Mouse (Mus musculus) limb, embryonic 15.5 days (tissue): ENCODE data around the gene Fat2. TPM values are rescaled to one million over a fixed set of nuclear protein-coding genes. Genes with fewer than 3 reads are reported as not detected.

Source experiments
- ATAC-seq: fragments of 200-750 bp; cut with Nextera tagmentation; 2 replicates; pipeline ENCODE4 v1.8.0; 2017; ENCODE audit warnings: low read depth, moderate TSS enrichment; ENCODE audit not compliant: insufficient number of reproducible peaks, low FRiP score, low TSS enrichment
- H3K27ac ChIP-seq: fragments of 300-500 bp; sonication (generic); 2 replicates; pipeline ENCODE4 v1.5.1; 2015; ENCODE audit warnings: moderate library complexity, mild to moderate bottlenecking, inconsistent platforms
- H3K27me3 ChIP-seq: fragments of 300-500 bp; sonication (generic); 2 replicates; pipeline ENCODE4 v1.6.1; 2015; ENCODE audit warnings: inconsistent platforms
- H3K36me3 ChIP-seq: fragments of 300-500 bp; sonication (generic); 2 replicates; pipeline ENCODE4 v1.6.1; 2015; ENCODE audit warnings: inconsistent platforms
- H3K4me1 ChIP-seq: fragments of 300-500 bp; sonication (generic); 2 replicates; pipeline ENCODE4 v1.6.1; 2015; ENCODE audit warnings: inconsistent platforms
- H3K4me2 ChIP-seq: fragments of 300-500 bp; sonication (generic); 2 replicates; pipeline ENCODE4 v1.6.1; 2015; ENCODE audit warnings: mild to moderate bottlenecking, inconsistent platforms
- H3K4me3 ChIP-seq: fragments of 300-500 bp; sonication (generic); 2 replicates; pipeline ENCODE4 v1.5.1; 2015; ENCODE audit warnings: mild to moderate bottlenecking, inconsistent platforms
- H3K9ac ChIP-seq: fragments of 300-500 bp; sonication (generic); 2 replicates; pipeline ENCODE4 v1.6.1; 2015; ENCODE audit warnings: inconsistent platforms
- H3K9me3 ChIP-seq: fragments of 300-500 bp; sonication (generic); 2 replicates; pipeline ENCODE4 v1.6.1; 2016; ENCODE audit warnings: inconsistent platforms
- WGBS: fragments of 180-500 bp; shearing (Covaris S2); methylation state at CpG from one replicate; pipeline ENCODE4 v1.1.7; 2015; 5-methylcytosine and 5-hydroxymethylcytosine counted together
- polyA plus RNA-seq: library from polyadenylated mRNA; unstranded; fragments of >200 nt; fragmentation: Nextera tagmentation; extraction: Ambion mirVana; gene quantifications from 2 replicates; pipeline ENCODE4 v1.2.1, GENCODE M21; 2015

Fat2 gene
- polyA plus RNA-seq, 1 experiment from 2014 or later, result 1.1 TPM

DNA sequence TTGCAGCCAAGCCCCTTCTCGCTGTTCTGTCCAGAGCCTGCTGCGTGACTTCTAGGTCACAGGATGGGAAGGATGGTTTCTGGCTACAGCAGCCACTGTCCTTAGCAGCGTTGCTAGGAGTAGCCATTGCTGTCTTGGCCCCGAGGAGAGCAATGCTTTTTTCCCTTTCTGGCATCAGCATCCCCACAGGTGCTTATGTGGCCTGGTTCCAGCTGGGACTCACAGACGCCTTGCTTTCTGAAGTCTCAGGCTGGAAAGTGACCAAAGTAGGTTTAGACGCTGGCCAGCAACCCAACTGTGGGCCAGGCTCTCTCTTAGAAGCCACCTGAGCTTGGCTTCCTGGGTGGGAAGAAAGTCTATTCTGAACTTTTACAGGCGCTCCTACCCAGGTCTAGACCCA is 102.1 kb downstream of the Fat2 start:
- H3K9me3 ChIP-seq, result no peaks in the 10 kb centered on the region
- H3K27ac ChIP-seq, result no peak overlapping the region
- ATAC-seq, result no peak
- peaks cover 25% of the 10 kb centered on the region for H3K36me3 ChIP-seq
- WGBS, result 79% methylated on average over 7 of the region's 7 CpGs
- H3K4me2 ChIP-seq, result no peak overlapping the region
- no peaks in the 10 kb centered on the region for H3K27me3 ChIP-seq
- H3K9ac ChIP-seq, result no peak overlapping the region
- no peak overlapping the region for H3K4me3 ChIP-seq
- no peaks in the 10 kb centered on the region for H3K4me1 ChIP-seq

DNA sequence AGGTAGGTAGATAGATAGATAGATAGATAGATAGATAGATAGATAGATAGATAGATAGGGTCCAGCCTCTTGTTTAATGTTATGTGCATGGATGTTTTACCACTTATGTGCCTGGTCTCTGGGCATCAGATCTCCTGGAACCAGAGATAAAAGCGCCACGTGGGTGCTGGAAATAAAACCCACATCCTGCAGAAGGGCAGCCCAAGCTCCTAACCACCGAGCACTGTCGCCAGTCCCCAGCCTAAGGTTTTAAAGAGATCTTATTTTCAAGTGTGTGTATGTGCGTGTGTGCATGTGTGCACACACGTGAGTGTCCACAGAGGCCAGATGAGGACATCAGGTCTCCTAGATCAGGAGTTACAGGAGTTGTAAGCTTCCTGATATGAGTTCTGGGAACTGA is 105.3 kb downstream of the Fat2 start:
- H3K4me1 ChIP-seq, result no peaks in the 10 kb centered on the region

DNA sequence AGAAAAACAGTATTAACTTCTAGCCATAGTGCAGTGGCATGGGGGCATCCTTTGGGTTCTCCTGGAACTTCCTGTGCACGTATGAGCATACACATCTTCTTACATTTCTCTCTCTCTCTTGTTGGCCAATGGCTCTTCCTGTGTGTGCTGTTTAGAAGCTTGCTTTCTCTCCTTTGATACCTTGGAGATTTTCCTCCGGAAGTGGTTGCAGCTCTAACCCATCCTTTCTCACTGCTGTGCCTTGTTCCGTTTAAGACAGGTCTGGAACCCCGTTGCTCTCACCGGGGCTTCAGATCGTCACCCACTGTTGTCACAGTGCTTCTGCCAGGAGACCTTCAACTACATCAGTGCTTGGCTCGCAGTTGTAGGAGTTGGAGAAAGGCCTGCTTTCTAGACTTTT is 115.1 kb downstream of the Fat2 start:
- no peak overlapping the region for H3K4me2 ChIP-seq
- H3K4me1 ChIP-seq, result no peaks in the 10 kb centered on the region
- H3K9ac ChIP-seq, result no peak overlapping the region
- 89% methylated on average over 7 of the region's 7 CpGs for WGBS
- H3K27ac ChIP-seq, result no peak overlapping the region
- H3K9me3 ChIP-seq, result no peaks in the 10 kb centered on the region
- H3K4me3 ChIP-seq, result no peak overlapping the region
- no peaks in the 10 kb centered on the region for H3K27me3 ChIP-seq
- peaks cover 67% of the 10 kb centered on the region for H3K36me3 ChIP-seq
- no peak for ATAC-seq

More for the DNA sequence above, 105.3 kb downstream of the Fat2 start:
- Histone ChIP-seq H3K36me3 (peaks cover 47% of the 10 kb centered on the region), H3K4me2 (no peak overlapping the region), H3K27ac (no peak overlapping the region), H3K27me3 (no peaks in the 10 kb centered on the region), H3K4me3 (no peak overlapping the region), H3K9ac (no peak overlapping the region), H3K9me3 (no peaks in the 10 kb centered on the region)
- ATAC-seq, result no peak
- 86% methylated on average over 6 of the region's 6 CpGs for WGBS

DNA sequence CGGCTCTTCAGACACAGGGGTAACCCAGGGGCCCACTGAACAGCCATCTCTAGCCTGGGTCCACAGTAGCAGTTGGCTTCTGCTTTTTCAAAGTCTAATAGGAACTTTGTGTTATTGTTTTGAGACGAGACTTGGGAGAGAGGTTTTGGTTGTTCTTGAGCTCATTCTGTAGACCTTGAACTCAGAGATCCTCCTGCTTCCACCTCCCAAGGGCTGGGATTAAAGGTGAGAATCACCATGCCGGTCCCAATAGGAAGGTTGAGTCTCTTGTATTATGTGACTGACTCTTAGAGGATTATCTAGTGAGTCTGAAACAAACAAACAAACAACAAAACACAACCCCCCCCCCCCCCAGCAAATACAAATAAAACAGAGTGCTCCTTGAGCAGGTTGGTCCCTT is 117.9 kb downstream of the Fat2 start:
- Histone ChIP-seq H3K4me3 (no peak overlapping the region), H3K27ac (no peak overlapping the region), H3K4me2 (no peak overlapping the region), H3K9me3 (no peaks in the 10 kb centered on the region), H3K27me3 (no peaks in the 10 kb centered on the region), H3K36me3 (peaks cover 47% of the 10 kb centered on the region), H3K4me1 (no peaks in the 10 kb centered on the region), H3K9ac (no peak overlapping the region)
- WGBS, result 87% methylated on average over 3 of the region's 3 CpGs
- ATAC-seq, result no peak

DNA sequence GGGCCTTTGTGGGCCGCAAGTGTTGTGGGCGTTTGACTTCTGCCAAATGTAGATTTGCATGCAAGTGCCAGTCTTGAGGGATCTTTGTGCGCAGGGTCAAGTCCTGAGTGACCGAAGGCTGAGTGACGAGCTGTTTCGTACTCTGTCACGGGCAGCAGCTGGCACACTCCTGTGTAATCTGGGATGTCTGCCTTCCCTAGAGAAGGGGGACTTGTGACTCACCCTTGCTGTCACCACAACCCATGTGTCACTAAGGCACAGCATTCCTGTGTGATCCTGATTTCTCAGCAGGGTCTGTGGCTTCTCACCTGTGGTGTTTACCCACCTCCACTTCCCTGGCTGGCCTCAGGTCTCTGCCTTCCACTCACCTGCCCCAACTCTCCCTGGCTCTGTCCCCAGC is 118.5 kb downstream of the Fat2 start:
- no peaks in the 10 kb centered on the region for H3K9me3 ChIP-seq
- H3K27ac ChIP-seq, result no peak overlapping the region
- no peak overlapping the region for H3K9ac ChIP-seq
- ATAC-seq, result no peak
- no peak overlapping the region for H3K4me2 ChIP-seq
- no peak overlapping the region for H3K4me3 ChIP-seq
- no peaks in the 10 kb centered on the region for H3K4me1 ChIP-seq
- H3K27me3 ChIP-seq, result no peaks in the 10 kb centered on the region
- H3K36me3 ChIP-seq, result peaks cover 41% of the 10 kb centered on the region
- 85% methylated on average over 7 of the region's 7 CpGs for WGBS

DNA sequence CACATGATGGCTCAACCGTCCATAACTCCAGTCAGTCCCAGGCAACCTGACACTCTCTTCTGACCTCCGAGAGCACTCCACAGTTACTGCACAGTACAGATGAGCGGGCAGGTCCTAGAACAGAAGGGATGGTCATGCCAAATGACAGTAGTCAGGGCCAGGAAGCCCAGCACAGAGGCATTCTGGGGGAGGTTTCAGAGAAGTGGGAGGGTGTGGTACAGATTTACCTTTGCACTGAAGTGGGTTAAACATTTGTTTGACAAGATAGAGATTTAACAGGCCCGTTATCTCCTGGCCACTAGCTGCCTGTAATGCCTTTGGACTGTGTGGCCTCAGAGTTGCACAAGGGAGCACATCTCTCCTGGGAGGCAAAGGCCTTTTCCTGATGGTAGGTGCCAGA is 118.9 kb downstream of the Fat2 start:
- H3K36me3 ChIP-seq, result peaks cover 38% of the 10 kb centered on the region
- H3K4me2 ChIP-seq, result no peak overlapping the region
- H3K9me3 ChIP-seq, result no peaks in the 10 kb centered on the region
- no peaks in the 10 kb centered on the region for H3K27me3 ChIP-seq
- no peak overlapping the region for H3K9ac ChIP-seq
- no peaks in the 10 kb centered on the region for H3K4me1 ChIP-seq
- no peak overlapping the region for H3K4me3 ChIP-seq
- no peak for ATAC-seq
- no peak overlapping the region for H3K27ac ChIP-seq
- WGBS, result 72% methylated on average over 4 of the region's 4 CpGs

DNA sequence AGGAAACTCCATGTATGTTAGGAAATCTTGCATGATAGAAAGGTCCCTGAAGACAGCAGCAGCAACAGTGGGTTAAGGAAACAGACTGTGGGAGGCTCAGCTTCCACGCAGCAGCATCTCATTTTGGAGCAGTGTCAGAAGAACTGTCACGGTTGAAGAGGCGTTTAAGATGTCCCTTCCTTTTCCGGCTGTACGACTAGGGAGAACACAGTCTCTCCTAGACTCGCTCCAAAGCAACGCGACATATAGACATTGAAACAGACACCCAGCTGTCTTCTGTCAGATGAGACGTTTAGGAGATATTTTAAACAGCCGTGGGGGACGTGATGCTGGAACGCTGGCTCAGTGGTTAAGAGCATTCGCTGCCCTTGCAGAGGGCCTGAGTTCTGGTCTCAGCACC is 119.5 kb downstream of the Fat2 start:
- Histone ChIP-seq H3K9ac (no peak overlapping the region), H3K27ac (no peak overlapping the region), H3K4me2 (no peak overlapping the region), H3K27me3 (no peaks in the 10 kb centered on the region), H3K4me3 (no peak overlapping the region), H3K36me3 (peaks cover 37% of the 10 kb centered on the region), H3K4me1 (no peaks in the 10 kb centered on the region), H3K9me3 (no peaks in the 10 kb centered on the region)
- ATAC-seq, result no peak
- WGBS, result 85% methylated on average over 13 of the region's 13 CpGs

DNA sequence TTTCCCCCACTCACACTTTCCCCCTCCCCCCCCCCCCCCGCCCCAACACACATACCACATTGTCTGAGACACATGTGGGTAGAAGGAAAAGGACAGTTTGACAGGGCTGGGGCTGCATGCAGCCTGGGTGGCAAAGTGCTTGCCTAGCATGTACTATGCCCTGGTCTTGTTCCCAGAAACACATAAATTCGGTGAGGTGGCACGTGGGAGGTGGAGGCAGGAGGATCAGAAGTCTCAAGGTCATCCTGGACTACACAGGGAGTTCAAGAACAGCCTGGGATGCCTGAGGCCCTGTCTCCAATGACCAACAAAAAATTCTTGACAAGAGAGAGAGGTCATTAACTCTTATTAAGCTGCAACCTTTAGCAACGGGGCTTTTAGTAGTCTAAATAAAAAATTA is 120.3 kb downstream of the Fat2 start:
- H3K9me3 ChIP-seq, result no peaks in the 10 kb centered on the region
- no peak for ATAC-seq
- no peak overlapping the region for H3K27ac ChIP-seq
- H3K4me3 ChIP-seq, result no peak overlapping the region
- no peak overlapping the region for H3K4me2 ChIP-seq
- peaks cover 30% of the 10 kb centered on the region for H3K36me3 ChIP-seq
- no peak overlapping the region for H3K9ac ChIP-seq
- 50% methylated on average over 3 of the region's 4 CpGs for WGBS
- H3K27me3 ChIP-seq, result no peaks in the 10 kb centered on the region
- H3K4me1 ChIP-seq, result no peaks in the 10 kb centered on the region

DNA sequence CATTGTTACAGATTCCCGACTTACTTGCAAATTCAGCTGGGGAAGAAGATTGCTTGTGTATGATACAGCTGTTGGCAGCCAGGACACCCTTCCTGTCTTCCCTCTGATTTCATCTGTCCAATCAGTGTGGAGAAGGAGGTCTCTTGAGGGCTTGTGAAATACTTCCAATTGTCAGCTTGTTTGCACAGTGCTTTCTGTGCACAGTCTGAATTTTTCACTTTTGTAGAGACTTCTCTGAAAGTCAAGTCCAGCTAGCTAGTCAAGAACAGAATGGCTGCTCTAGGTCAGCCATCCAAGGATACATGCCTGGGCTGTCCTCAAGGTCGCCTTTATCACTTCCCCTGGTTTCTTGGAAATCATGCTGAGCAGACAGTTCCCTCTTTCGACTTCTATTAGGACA is 121.4 kb downstream of the Fat2 start:
- no peaks in the 10 kb centered on the region for H3K9me3 ChIP-seq
- no peak overlapping the region for H3K27ac ChIP-seq
- H3K4me3 ChIP-seq, result no peak overlapping the region
- ATAC-seq, result no peak
- no peak overlapping the region for H3K4me2 ChIP-seq
- H3K27me3 ChIP-seq, result no peaks in the 10 kb centered on the region
- WGBS, result 80% methylated on average over 3 of the region's 3 CpGs
- peaks cover 20% of the 10 kb centered on the region for H3K36me3 ChIP-seq
- no peak overlapping the region for H3K9ac ChIP-seq
- peaks cover 1% of the 10 kb centered on the region; the same call in 1 of the 2 replicates for H3K4me1 ChIP-seq

DNA sequence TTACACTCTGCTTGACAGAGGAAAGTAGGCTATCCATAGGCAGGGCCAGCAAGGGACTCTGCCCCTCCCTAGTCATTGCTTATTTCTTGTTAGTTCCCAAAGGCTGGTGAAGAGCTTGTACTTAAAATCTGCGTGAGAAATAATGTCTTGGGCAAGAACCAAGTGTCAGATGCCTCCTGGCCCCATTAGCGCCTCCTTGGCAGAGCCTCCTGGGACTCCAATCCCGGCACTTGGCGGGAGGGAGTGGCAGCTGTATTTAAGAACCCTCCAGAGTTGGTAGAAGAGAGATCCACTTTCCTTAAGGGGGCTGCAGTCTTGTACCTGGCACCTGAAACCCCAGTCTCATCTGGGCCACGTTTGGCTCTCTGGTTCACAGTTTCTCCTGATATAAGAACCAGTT is 122.2 kb downstream of the Fat2 start:
- H3K36me3 ChIP-seq, result peaks cover 12% of the 10 kb centered on the region
- no peak overlapping the region for H3K9ac ChIP-seq

DNA sequence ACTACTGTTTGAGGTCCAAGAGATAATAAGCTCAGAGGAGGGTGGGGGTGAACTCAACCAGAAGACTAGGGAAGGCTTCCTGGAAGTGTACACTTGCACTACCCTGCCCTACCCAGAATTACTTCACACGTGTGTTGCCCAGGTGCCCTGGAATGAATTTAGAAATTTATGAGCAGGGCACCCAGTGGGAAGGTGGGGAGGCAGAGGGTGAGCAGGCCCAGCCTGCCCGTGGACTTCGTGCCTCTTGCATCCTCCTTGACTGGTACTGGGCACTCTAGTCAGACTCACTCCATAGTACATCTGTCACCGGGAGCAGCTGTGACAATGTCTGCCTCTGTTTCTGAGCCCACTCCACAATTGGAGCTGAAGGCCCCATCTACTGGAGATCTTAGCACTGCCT is 122.8 kb downstream of the Fat2 start:
- H3K9me3 ChIP-seq, result no peaks in the 10 kb centered on the region
- 77% methylated on average over 4 of the region's 4 CpGs for WGBS
- no peak for ATAC-seq
- peaks cover 5% of the 10 kb centered on the region for H3K4me1 ChIP-seq
- H3K4me3 ChIP-seq, result no peak overlapping the region
- no peak overlapping the region for H3K4me2 ChIP-seq
- no peaks in the 10 kb centered on the region for H3K27me3 ChIP-seq
- H3K9ac ChIP-seq, result no peak overlapping the region
- 0 out of 2 replicates have a peak, but pooled peaks cover 8% of the 10 kb centered on the region for H3K36me3 ChIP-seq
- H3K27ac ChIP-seq, result no peak overlapping the region

More for the DNA sequence above, 122.2 kb downstream of the Fat2 start:
- H3K27me3 ChIP-seq, result no peaks in the 10 kb centered on the region
- no peak overlapping the region for H3K4me3 ChIP-seq
- H3K9me3 ChIP-seq, result no peaks in the 10 kb centered on the region
- H3K4me1 ChIP-seq, result peaks cover 5% of the 10 kb centered on the region; the same call in 1 of the 2 replicates
- H3K27ac ChIP-seq, result no peak overlapping the region
- no peak for ATAC-seq
- WGBS, result 71% methylated on average over 5 of the region's 5 CpGs
- H3K4me2 ChIP-seq, result no peak overlapping the region

DNA sequence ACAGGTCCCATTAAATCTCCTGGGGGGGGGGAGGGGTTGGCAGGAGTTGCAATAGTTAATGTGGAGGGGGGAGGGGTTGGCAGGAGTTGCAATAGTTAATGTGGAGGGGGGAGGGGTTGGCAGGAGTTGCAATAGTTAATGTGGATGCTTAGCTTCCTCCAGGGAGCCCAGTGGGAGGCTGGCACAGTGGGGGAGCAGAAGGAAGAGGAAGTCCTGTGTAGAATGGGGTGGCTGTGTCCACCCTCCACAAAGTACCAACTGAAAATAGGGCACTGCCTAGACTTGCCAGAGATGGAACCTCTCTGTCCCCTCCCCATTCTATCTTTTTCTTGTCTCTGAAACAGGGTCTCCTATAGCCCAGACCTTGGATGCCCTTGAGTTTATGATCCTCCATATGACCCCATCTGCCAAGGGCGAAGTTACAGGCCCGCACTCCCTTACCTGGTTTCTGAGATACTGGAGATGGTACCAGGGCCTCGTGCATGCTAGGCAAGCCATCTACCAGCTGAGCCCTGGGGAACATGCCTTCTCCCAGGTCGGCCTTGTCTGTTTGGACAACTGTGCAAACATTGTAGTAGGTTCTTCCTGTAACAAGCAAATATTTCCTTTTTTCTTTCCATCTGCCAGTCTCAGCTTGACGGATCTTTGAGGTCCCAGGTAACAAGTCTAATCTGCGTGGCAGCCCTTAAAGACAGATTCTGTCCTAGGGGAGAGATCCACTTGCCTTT is 126.6 kb downstream of the Fat2 start:
- no peak for ATAC-seq
- Histone ChIP-seq H3K4me2 (no peak overlapping the region), H3K4me1 (peaks cover 16% of the 10 kb centered on the region), H3K36me3 (0 out of 2 replicates have a peak, but pooled peaks cover 5% of the 10 kb centered on the region), H3K4me3 (no peak overlapping the region), H3K27ac (peak overlapping the region; percentile 18; the same call in 1 of the 2 replicates), H3K9me3 (no peaks in the 10 kb centered on the region), H3K27me3 (no peaks in the 10 kb centered on the region), H3K9ac (no peak overlapping the region)
- WGBS, result 76% methylated on average over 6 of the region's 6 CpGs

DNA sequence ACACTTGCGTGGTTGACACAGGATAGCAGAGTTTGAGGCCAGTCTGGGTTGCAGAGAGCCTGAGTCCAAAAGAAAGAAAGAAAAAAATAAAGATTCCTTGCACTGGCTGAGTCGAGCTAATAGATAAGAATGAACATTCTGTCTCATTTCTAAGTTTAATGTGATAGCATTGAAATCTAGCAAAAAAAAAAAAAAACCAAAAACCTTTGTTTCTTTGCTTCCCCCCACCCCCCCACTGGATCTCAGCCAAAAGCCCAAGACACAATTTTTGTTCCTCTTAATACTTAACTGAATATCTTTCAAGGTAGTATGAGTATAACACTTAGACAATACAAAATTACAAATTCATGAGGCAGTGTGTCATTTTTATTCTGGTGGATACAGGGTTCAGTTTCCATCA is 127.3 kb downstream of the Fat2 start:
- no peaks in the 10 kb centered on the region for H3K27me3 ChIP-seq
- 0 out of 2 replicates have a peak, but pooled peaks cover 3% of the 10 kb centered on the region for H3K36me3 ChIP-seq
- H3K4me1 ChIP-seq, result peaks cover 16% of the 10 kb centered on the region
- H3K27ac ChIP-seq, result no peak overlapping the region
- H3K4me2 ChIP-seq, result no peak overlapping the region
- H3K9me3 ChIP-seq, result no peaks in the 10 kb centered on the region
- no peak for ATAC-seq
- no peak overlapping the region for H3K4me3 ChIP-seq
- H3K9ac ChIP-seq, result no peak overlapping the region
- 61% methylated on average over 2 of the region's 2 CpGs for WGBS
